Mouse (Mus musculus): ENCODE measurements around the gene Nmt1. TPM values are rescaled to one million over a fixed set of nuclear protein-coding genes. Genes with fewer than 3 reads are reported as not detected.

The Nmt1 gene
- 58.4 TPM for total RNA-seq (2023)

GRCm38 (mm10) chr11:103028176-103028891 lies at the start of gene Nmt1, which contains the start of gene Dcakd:
Nmt1 (plus strand) TSS chr11:103028190.
Dcakd (minus strand) TSS chr11:103028333.

GRCm38 (mm10) chr11:103101481-103101865 lies 73.5 kb downstream of the Nmt1 start, which contains the start of the genes Plcd3 and Acbd4:
Plcd3 (minus strand) TSS chr11:103101658.
Acbd4 (plus strand) TSS chr11:103101682.

GRCm38 (mm10) chr11:103116008-103116818 lies 88.2 kb downstream of the Nmt1 start, which contains the start of gene Hexim1:
Hexim1 (plus strand) TSS chr11:103116231.

Other genes with a start within 250 kb of the Nmt1 start
- gene Gjc1, start 208.5 kb upstream of the Nmt1 start, total RNA-seq (2023) = not detected
- not detected for gene Higd1b, start 192.3 kb upstream of the Nmt1 start, total RNA-seq (2023)
- gene Eftud2, start 147.2 kb upstream of the Nmt1 start, total RNA-seq (2023) = 128 TPM
- not detected for gene Ccdc103, start 147.0 kb upstream of the Nmt1 start, total RNA-seq (2023)
- gene Fam187a, start 143.0 kb upstream of the Nmt1 start, total RNA-seq (2023) = not detected
- gene Gfap, start 127.3 kb upstream of the Nmt1 start, total RNA-seq (2023) = not detected
- 1.1 TPM for gene Kif18b, start 103.1 kb upstream of the Nmt1 start, total RNA-seq (2023)
- gene C1ql1, start 81.5 kb upstream of the Nmt1 start, total RNA-seq (2023) = not detected
- 13.4 TPM for gene Dcakd, start 143 bp downstream of the Nmt1 start, total RNA-seq (2023)
- 0.35 TPM for gene Plcd3, start 73.5 kb downstream of the Nmt1 start, total RNA-seq (2023)
- gene Acbd4, start 73.5 kb downstream of the Nmt1 start, total RNA-seq (2023) = 32.7 TPM
- 137 TPM for gene Hexim1, start 88.0 kb downstream of the Nmt1 start, total RNA-seq (2023)
- 3.3 TPM for gene Hexim2, start 104.2 kb downstream of the Nmt1 start, total RNA-seq (2023)
- 357 TPM for gene Fmnl1, start 142.9 kb downstream of the Nmt1 start, total RNA-seq (2023)
- gene 1700023F06Rik, start 180.4 kb downstream of the Nmt1 start, total RNA-seq (2023) = not detected
- not detected for gene Spata32, start 190.2 kb downstream of the Nmt1 start, total RNA-seq (2023)
- 73.6 TPM for gene Map3k14, start 239.3 kb downstream of the Nmt1 start, total RNA-seq (2023)